Mouse (Mus musculus) megakaryocyte, embryonic 14.5 days (primary cell): ENCODE data around the gene Spon1. TPM values are rescaled to one million over a fixed set of nuclear protein-coding genes. Genes with fewer than 3 reads are reported as not detected.

ENCODE experiments used
- H3K27me3 ChIP-seq: replicated peaks from 2 replicates; pipeline ENCODE3; 2012; ENCODE audit warnings: inconsistent platforms
- H3K36me3 ChIP-seq: replicated peaks from 2 replicates; pipeline ENCODE3; 2012; ENCODE audit warnings: low read length, inconsistent platforms, mixed read lengths
- H3K4me1 ChIP-seq: 2 replicates; pipeline ENCODE4 v1.6.1; 2012; ENCODE audit warnings: inconsistent platforms
- H3K4me3 ChIP-seq: replicated peaks from 2 replicates; pipeline ENCODE3; 2012; ENCODE audit warnings: moderate library complexity, mild to moderate bottlenecking, inconsistent platforms
- H3K9me3 ChIP-seq: 2 replicates; pipeline ENCODE4 v1.6.1; 2012; ENCODE audit warnings: inconsistent platforms
- FLI1 ChIP-seq: IDR thresholded peaks from 2 replicates; pipeline ENCODE4 v1.6.1; 2012; ENCODE audit warnings: low read length, inconsistent platforms, mixed read lengths
- GATA1 ChIP-seq: IDR thresholded peaks from 3 replicates; pipeline ENCODE4 v1.6.1; 2012; ENCODE audit warnings: mixed read lengths, low read length, inconsistent platforms, borderline replicate concordance
- polyA plus RNA-seq: library from polyadenylated mRNA; stranded (reverse); fragments of >175 nt; gene quantifications from 2 replicates; pipeline ENCODE4 v1.2.3, GENCODE M21; 2012; ENCODE audit warnings: low replicate concordance; ENCODE audit not compliant: insufficient read depth

Spon1 gene
- polyA plus RNA-seq, 1 experiment: not detected

DNA sequence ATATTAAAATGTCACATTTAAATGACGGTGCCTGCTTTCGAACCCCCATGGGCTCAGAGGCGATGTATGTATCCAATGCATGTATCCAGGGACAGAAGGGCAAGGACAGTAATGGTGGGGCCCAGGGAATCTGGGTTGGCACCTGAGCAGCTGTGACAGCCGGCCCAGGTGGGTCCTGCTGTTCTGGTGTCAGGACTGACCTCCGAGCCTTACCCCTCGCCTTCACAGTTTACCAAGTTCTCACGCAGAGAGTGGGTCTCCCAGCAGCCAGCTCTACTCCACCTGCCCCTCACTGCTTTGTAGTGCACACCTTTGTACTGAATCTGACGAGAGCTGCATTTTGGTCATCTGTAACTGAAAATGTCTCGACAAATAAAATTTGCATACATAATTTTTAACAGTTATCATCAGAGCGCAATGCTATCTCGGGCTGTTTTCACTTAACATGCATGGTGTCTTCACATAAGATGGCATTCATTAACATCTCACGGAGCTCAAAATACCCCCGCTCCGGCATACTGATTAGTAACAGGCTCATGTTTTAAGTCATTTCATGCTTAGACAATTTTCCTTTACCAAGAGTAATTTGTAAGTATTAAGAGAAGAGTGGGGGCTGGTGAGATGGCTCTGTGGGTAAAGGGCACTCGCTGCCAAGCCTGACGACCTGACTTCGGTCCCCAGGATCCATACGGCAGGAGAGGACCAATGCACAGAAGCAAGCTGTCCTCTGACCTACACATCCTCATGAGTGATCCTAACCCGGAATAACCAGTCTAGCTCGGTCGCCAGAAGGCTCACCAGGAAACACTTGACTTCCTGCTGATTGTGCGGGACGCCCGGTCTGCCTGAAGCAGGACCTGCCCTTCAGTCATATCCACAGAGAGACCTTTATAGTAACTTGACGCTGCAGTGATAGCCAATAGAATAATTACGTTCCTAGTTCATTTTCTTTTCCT, 277.5 kb downstream of the Spon1 start:
- Histone ChIP-seq H3K4me3 (peak overlapping the region; percentile 84), H3K27me3 (peaks cover 2% of the 10 kb centered on the region), H3K9me3 (no peaks in the 10 kb centered on the region), H3K4me1 (peaks cover 70% of the 10 kb centered on the region), H3K36me3 (no peaks in the 10 kb centered on the region)
- no peak for TF ChIP-seq GATA1
- TF ChIP-seq FLI1: no peak

DNA sequence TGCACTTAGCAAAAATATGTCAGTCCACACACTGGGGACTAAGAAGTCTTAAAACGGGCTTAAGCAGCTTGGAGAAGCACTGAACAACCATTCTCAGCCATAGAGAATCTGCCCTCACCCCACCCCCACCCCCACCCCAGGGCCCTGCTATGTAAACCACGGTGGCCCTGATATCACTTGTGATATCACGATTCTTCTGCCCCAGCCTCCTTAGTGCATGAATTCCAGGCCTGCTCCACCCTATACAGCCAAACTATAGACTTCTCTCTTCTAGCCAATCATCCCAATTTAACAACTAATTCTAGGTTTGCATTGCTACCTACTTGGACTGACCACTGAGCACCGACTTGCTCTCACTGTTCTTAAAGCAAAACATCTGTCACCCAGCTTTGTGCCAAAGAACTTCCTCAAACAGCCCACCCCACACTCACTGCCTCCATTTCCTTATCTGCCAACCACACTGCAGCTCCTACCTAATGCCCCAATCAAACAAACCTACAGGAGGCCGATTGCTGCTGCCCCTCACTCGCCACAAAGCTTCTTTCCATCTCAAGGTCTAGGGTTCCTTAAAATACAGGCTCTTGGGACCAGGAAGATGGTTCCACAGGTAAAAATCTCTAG, 278.2 kb downstream of the Spon1 start:
- H3K4me3 ChIP-seq: peak overlapping the region; percentile 84
- TF ChIP-seq GATA1 (no peak), FLI1 (no peak)
- peaks cover 70% of the 10 kb centered on the region for H3K4me1 ChIP-seq

DNA sequence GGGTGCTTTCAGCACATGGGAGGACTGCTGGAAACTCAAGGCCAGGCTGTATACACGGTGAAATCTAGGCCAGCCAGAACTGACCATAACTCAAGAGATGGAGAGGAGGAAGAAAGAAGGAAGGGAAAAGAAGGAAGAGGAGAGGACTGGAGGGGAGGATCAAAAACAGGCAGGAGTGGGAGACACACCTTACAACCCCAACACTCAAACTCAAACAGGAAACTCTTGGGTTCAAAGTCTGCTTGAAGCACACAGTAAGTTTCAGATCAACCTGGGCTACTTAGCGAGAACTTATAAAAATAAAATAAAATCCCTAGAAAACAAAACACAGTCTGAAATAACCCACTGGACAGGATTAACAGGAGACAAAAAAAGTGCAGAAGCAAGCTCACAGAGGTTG, 280.0 kb downstream of the Spon1 start:
- H3K4me3 ChIP-seq: no peak overlapping the region
- TF ChIP-seq FLI1 (no peak), GATA1 (no peak)
- no peaks in the 10 kb centered on the region for H3K36me3 ChIP-seq
- H3K9me3 ChIP-seq: no peaks in the 10 kb centered on the region
- no peaks in the 10 kb centered on the region for H3K27me3 ChIP-seq
- peaks cover 78% of the 10 kb centered on the region for H3K4me1 ChIP-seq

More for the DNA sequence above, 278.2 kb downstream of the Spon1 start:
- Histone ChIP-seq H3K36me3 (no peaks in the 10 kb centered on the region), H3K9me3 (no peaks in the 10 kb centered on the region), H3K27me3 (peaks cover 2% of the 10 kb centered on the region)

DNA sequence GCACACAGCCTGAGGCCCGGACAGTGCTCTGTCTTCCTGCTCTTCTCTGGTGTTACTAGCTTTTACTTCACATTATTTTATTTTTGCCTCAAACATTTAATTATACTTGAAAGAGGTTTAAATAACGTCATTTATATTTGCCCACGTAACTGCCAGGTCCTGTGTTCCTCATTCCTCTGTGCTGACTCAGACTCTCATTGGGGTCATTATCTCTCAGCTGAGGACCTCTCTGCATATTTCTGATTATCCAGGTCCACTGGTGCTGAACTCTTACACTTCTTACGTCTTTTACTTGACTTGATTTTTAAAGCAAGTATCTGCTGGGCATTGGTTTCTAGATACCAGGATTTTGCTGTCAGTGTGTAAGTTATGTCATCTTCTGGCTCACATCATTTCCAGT, 287.9 kb downstream of the Spon1 start:
- no peak for TF ChIP-seq GATA1
- TF ChIP-seq FLI1: no peak
- no peak overlapping the region for H3K4me3 ChIP-seq
- no peaks in the 10 kb centered on the region for H3K9me3 ChIP-seq
- peaks cover 32% of the 10 kb centered on the region for H3K4me1 ChIP-seq
- H3K36me3 ChIP-seq: no peaks in the 10 kb centered on the region
- no peaks in the 10 kb centered on the region for H3K27me3 ChIP-seq

DNA sequence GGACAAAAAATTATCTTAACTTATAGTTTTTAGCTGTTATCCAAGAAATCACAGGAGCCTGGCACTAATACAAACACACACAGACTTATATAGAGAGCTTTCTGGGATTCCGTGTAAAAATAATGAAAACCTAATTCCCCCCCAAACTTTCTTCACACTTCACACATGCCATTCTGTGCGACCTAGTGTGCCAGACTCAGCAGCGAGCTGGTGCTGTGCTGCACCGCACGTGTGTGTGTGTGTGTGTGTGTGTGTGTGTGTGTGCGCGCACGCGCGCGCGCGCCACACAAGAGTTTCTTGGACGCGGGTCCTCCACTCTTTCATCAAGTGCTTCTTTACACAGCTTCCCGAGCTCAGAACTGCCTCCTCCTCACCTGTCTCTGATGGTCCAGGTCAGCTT, 292.4 kb downstream of the Spon1 start:
- Histone ChIP-seq H3K36me3 (no peaks in the 10 kb centered on the region), H3K27me3 (no peaks in the 10 kb centered on the region), H3K4me1 (peaks cover 3% of the 10 kb centered on the region; the same call in 1 of the 2 replicates), H3K9me3 (no peaks in the 10 kb centered on the region), H3K4me3 (no peak overlapping the region)
- TF ChIP-seq FLI1: no peak
- TF ChIP-seq GATA1: no peak

DNA sequence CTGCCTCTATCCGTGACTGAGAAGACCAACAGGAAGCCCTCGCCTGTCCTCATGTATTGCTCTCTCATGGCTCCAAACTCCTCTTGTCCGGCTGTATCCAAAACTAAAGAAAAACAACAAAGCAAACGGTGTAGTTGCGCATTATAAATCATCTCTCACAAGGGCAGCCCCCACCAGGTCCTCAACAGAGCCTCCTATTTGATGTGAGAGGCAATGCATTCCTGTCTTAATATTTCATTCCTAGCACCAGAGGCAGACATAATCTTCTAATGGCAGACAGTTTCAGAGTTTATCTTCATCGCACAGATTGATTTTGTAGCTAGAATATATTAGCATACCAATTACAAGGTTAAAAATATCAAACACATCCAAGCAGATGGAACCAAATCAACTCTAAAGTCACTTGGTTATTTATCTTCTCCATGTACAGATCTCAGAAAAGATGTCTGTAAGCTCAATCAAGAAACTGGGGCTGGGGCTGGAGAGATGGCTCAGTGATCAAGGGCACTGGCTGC, 293.2 kb downstream of the Spon1 start:
- TF ChIP-seq FLI1 (no peak), GATA1 (no peak)
- peaks cover 6% of the 10 kb centered on the region for H3K4me1 ChIP-seq
- no peaks in the 10 kb centered on the region for H3K36me3 ChIP-seq
- H3K4me3 ChIP-seq: no peak overlapping the region
- no peaks in the 10 kb centered on the region for H3K27me3 ChIP-seq
- H3K9me3 ChIP-seq: no peaks in the 10 kb centered on the region

DNA sequence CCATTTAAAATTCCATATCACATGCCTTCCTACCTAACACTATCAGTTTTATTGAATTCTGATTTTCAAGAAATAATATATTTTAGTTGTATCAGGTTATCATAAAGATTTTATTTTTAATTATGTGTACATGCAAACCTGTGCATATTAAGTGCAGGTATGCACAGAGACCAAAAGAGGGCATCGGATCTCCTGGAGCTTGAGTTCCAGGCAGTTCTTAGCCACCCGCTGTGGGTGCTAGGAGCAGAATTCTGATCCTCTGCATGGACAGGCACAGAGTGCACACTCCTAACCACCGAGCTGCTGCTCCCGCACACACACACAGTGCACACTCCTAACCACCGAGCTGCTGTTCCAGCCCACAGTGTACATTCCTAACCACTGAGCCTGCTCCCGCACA, 294.6 kb downstream of the Spon1 start:
- H3K4me1 ChIP-seq: peaks cover 8% of the 10 kb centered on the region
- no peaks in the 10 kb centered on the region for H3K9me3 ChIP-seq
- no peak overlapping the region for H3K4me3 ChIP-seq
- H3K27me3 ChIP-seq: no peaks in the 10 kb centered on the region
- H3K36me3 ChIP-seq: no peaks in the 10 kb centered on the region
- TF ChIP-seq GATA1 (no peak), FLI1 (no peak)

DNA sequence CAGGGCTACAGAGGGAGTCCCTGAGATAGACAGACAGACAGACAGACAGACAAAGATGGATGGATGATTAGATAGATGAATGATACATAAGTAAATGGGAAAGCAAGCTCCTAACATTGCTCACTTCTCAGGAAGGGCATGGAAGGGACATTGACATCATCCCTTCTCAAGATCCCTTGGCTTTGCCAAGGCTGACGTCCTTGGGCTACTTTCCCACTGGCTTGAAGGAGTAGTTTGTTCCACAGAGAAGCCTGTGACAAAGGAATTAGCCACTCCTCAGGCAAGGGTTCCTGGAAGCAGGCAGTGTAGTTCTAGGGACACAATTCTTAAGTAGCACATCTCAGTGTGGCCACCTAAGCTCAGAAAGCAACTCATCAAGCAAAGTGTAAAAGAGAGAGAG, 296.7 kb downstream of the Spon1 start:
- no peaks in the 10 kb centered on the region for H3K27me3 ChIP-seq
- H3K9me3 ChIP-seq: no peaks in the 10 kb centered on the region
- TF ChIP-seq FLI1: no peak
- no peak for TF ChIP-seq GATA1
- H3K4me1 ChIP-seq: peaks cover 20% of the 10 kb centered on the region
- H3K36me3 ChIP-seq: no peaks in the 10 kb centered on the region
- H3K4me3 ChIP-seq: no peak overlapping the region

DNA sequence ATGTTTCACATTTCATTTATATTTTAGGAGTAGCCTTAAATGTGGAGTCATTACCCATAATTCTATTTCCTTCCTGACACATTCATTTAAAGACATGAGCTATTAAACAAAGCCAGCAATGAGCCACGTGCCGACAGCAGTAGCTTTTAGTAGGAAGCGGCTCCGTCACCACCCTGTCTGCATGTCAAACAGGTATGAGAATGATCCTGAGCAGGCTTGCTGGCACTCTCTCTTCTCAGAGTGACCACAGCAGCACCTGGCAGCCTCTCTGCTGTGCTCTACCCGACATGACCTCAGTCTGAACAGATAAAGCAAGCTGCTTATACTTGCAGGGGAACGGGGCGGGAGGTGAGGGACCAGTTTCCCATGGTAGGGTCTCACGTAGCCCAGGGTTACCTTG, 297.7 kb downstream of the Spon1 start:
- Histone ChIP-seq H3K9me3 (no peaks in the 10 kb centered on the region), H3K4me3 (no peak overlapping the region), H3K36me3 (no peaks in the 10 kb centered on the region), H3K4me1 (peaks cover 20% of the 10 kb centered on the region), H3K27me3 (no peaks in the 10 kb centered on the region)
- no peak for TF ChIP-seq GATA1
- no peak for TF ChIP-seq FLI1

DNA sequence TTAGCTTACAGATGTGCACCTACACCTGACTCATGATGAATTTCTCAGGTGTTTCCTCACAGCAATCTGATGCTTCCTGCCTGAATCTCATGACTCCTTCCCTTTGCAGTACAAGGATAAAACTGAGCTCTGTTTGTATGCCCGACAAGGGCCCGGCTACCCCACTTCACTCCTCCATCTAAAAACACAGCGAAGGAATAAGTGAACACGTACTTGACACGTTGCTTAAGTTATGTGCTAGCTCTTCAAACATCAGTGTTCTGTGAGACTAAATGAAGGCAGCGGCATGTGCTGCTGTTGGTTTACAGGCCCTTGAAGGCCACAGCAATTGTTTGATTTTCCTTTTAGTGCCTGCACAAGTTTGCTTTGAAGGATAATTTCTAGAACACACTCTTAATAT, 298.2 kb downstream of the Spon1 start:
- no peaks in the 10 kb centered on the region for H3K36me3 ChIP-seq
- no peaks in the 10 kb centered on the region for H3K9me3 ChIP-seq
- TF ChIP-seq FLI1: no peak
- TF ChIP-seq GATA1: no peak
- no peaks in the 10 kb centered on the region for H3K27me3 ChIP-seq
- no peak overlapping the region for H3K4me3 ChIP-seq
- H3K4me1 ChIP-seq: peaks cover 25% of the 10 kb centered on the region
